Mouse (Mus musculus) hindlimb bud, embryonic 11.5 days (tissue): ENCODE measurements around the gene Lta.
"Not testable (repeated sequence)": the region's sequence is repeated elsewhere in the genome, so short reads cannot be mapped to it uniquely, and the experiment has no call there.

ENCODE experiments used
- DNase-seq: peaks from one replicate; pipeline ENCODE4 v3.0.0-alpha.2; 2012; ENCODE audit warnings: low read depth, low spot score; ENCODE audit errors: extremely low spot score

The Lta gene

DNA sequence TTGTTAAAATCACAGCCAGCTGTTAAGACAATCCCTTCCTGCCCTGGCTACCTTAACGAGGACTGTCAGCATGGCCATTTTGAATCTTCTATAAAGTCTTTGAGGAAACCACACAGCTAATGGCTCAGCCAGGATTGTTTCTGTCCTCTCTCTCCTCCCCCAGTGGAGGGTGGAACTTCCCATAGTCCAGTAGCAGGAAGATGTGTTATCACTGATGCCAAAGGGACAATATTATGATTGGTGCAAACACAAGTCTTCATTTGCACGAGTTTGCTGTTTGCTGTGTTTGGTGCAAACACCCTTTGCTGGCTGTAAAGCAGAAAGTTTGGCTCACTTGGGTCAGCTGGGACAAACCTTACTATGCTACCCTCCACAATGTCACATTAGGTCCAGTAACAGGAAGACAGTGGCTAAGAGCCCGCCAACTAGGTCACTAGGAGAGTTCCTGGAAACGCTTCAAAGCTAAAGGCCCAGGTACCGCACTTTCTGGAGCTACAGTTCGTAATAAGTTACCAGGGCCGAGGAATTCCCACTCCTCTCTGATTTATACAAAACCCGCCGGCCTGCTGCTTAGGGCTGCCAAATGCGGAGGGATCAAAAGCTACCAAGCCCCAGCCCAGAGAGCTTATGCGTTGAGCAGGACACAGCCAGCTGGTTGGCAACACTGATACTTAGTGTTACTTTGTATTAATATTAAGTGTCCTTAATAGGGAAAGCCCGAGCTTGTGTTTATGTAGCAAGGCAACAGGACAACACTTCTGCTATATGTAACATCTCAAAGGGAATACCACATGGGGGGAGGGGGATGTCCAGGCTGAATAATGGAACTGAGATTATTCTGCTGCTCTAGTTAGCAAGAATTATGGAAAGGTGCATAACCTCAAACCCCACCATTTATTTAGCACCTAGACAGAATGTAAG, 35.5 kb upstream of the Lta start:
- no peak for DNase-seq

GRCm38 (mm10) chr17:35239700-35240099, 34.5 kb upstream of the Lta start:
- DNase-seq, result no peak

DNA sequence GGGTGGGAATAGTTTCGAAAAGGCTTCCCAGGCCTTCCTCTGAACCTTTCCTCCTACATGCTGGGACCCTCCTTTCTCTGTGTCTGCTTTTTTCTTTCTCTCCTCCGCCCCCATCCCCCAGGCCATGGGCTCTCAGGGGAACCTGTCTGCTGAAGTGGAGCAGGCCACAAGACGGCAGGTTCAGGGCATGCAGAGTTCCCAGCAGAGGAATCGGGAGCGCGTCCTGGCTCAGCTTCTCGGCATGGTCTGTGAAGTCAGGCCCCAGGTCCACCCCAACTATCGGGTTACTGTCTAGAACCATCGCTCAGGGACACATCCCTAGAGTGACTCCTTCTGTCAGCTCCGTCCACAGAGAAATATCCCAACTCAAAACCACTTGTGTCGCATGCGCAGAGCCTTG, 32.4 kb upstream of the Lta start:
- no peak for DNase-seq

DNA sequence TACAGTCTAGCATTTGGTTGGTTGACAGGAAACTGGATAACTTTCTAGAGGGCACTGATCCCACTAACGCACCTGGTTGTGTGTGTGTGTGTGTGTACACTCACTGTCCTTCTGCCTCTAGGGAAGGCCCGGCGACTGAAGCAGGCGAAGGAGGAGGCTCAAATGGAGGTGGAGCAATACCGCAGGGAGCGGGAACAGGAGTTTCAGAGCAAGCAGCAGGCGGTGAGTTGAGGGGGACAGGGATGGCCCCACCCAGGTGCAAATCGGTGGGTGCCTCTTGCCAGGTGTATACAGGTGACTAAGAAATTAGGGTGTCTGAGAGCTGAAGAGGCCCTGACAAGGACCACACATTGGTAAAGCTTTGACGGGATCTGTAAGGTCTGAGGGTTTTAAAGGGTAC, 31.8 kb upstream of the Lta start:
- no peak for DNase-seq

GRCm38 (mm10) chr17:35236390-35236746, 31.2 kb upstream of the Lta start:
- DNase-seq, result peak; percentile 69

DNA sequence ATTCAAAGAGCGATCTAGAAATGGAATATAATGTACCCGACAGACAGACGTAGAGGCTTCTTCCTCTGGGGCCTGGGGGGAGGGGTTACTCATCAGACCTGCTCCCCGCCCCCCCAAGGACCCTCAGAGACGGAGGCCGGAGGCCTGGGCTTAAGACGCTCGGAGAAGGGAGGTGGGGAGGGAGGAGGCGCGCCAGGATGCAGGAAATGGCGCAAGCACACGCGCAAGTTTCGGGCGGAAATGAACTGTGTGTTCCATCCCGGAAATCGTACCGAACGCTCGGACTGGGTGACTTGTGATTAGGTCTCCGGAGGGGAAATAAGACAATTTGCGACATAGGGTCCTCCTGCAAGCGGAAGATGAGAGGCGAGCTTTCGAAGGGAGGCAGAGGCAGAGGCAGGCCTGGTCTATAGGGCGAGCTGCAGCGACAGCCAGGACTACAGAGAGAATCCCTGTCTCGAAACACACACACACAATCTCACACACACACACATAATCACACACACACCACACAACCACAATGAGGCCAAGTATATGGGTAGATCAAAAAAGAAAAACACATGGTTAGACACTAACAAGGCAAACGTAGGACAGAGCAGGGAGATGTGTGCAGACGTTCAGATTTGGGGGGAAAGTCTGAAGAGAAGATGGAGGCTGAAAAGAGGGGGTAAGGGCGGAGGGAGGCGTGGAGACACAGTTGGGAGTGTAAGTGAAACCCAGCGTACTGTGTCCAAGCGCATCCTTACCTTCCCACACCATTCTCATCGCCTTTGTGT, 30.7 kb upstream of the Lta start, which contains the start of gene Nfkbil1:
Nfkbil1 (minus strand) TSS at position 179 of the 776 bp plus-strand sequence.
- peak; percentile 77 for DNase-seq

GRCm38 (mm10) chr17:35234903-35235302, 29.8 kb upstream of the Lta start:
- no peak for DNase-seq

DNA sequence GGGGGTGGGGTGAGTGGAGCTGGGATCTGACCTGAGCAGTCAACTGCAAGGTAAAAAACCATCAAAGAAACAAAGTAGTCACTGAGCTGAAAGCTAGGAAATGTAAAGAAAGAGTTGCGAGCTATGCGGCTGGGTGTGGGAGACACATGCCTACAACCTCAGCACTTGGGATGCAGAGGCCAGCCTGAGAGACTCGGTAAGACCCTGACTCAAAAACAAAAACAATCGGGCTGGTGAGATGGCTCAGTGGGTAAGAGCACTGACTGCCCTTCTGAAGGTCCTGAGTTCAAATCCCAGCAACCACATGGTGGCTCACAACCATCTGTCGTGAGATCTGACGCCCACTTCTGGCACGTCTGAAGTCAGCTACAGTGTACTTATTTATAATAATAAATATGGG, 28.9 kb upstream of the Lta start:
- not testable (repeated sequence) for DNase-seq

- no peak for DNase-seq
Measured at GRCm38 (mm10) chr17:35233114-35233980, 28.2 kb upstream of the Lta start, which contains the start of gene Atp6v1g2. Gene Atp6v1g2 (plus strand): TSS chr17:35233660.

- no peak for DNase-seq
Measured at GRCm38 (mm10) chr17:35232659-35233058, 27.5 kb upstream of the Lta start.

GRCm38 (mm10) chr17:35232043-35232442, 26.9 kb upstream of the Lta start:
- DNase-seq, result peak; percentile 73

DNA sequence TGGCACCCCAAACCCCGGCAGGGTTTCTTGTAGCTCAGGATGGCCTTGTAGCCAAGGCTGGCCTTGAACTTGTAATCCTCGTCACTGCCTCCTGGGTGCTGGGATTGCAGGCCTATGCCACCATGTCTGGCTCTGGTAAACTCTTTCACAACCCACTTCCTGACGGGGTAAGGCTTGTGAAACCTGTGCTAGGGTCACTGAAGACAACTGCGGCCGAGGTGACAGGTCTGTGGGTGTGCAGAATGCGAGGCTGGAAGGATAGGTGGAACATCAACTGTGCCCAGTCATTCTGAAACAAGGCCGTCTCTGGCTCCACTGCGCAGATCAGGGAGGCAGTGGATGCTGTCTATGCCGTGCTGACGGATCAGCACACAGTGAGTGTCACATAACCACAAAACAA, 25.9 kb upstream of the Lta start:
- DNase-seq, result no peak

GRCm38 (mm10) chr17:35226561-35227046, 21.5 kb upstream of the Lta start:
- no peak for DNase-seq

DNA sequence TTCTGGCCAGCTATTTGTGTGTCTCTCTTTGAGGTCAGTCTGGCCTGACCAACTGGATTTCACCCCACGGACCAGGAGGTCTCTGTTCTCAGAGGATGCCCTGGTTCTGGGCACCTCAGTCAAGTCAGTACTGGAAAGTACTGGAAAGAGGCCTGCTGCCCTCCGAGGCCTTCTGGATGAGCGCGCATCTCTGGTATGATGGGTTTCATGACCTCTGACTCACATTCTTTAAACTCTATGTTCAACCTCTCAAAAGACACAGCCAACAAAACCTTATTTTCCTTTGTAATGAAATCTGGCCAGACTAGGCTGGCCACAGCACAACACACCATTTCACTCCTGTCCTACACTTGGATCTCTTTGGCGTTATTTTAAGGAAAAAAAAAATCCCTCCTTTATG, 20.3 kb upstream of the Lta start:
- DNase-seq, result no peak

DNA sequence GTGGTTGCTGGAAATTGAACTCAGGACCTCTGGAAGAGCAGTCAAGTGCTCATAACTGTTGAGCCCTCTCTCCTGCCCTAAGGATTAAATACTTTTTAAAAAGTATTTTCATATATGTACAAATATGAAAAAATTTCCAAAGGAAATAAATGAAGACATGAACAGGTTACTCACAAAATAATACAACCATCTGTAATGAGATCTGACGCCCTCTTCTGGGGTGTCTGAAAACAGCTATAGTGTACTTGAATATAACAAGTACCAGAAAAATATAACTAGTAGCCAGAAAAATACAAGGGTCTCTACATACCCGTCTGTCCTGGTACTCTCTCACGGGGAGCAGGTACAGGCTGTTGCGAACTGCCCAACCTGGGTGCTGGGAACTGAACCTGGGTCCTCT, 19.5 kb upstream of the Lta start:
- no peak for DNase-seq

DNA sequence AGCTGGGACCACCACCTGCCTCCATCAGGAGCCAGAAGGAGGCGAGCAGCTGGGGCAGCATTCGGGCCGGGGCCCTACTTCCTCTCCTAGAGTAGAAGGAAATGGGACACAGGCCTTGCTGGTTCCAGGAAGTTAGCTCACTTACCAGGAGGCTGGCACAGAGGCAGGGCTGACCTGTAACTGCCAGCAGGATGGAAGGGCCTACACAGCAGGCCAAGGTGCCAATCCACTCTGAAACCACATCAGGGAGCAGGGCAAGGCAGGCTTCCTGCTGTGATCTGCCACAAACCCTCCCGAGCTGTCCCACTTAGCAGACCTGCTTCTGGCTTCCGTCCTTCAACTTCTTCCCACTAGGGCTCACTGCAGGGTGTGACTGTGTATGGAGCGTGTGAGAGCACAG, 17.1 kb upstream of the Lta start:
- no peak for DNase-seq

DNA sequence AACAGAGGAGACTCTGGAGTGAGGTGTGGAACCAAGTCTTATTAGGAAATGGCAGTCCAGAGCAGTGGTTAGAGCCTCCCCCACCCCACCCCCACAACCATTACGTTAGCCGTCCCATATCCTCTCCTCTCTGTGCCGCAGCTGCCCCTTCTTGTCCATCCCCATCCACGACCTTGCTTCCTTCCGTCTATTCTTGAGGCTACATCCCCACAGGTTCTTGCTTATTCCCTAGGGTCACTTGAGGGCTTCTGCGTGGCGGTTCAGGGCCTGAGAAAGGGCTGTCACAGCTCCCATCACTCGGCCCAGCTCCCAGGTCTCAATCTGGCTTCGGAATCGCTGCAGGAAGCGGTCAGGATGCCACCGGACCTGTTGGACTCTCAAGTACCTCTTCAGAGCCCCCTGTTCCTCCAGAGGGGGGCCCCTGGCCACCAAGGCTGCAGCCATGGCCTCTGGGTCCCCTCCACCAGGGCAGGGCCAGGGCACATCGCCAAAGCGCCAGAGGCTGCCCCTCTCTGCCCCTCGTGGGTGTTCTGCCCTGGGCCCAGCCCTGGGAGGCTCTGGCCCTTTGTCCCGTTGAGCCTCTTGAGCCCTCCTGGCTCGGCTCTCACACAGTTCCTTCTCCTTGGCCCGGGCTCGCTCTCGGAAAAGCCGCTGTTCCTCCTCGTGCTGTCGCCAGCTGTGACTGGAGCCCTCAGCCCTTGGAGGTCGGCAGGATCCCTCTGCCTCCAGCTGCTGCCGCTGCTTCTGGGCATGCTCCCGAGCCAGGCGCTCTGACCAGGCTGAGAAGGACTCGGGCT, 15.2 kb upstream of the Lta start, which contains the start of gene Gm16181:
Gm16181 (plus strand) TSS at position 679 of the 797 bp plus-strand sequence.
- no peak for DNase-seq

DNA sequence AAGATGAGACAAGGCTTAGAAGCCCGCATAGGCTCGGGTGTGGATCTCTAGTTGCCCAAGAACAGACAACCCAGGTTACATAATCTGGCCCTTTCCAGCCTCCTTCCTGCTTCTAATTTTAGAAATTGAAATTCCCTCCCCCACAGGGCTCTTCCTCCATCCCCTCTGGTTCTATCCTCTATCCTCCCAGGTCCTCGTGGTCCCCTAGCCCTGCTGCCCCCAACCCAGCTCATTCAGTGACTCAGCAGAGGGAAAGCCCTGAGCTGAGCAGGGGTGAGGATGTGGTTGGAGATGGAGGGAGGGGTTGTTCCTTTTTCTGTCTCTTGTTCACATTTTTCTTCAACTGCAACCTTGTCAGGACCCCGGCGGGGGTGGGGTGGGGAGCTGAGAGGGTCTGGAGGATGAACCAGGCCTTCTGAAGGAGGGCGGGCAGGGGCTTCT, 14.5 kb upstream of the Lta start:
- no peak for DNase-seq

DNA sequence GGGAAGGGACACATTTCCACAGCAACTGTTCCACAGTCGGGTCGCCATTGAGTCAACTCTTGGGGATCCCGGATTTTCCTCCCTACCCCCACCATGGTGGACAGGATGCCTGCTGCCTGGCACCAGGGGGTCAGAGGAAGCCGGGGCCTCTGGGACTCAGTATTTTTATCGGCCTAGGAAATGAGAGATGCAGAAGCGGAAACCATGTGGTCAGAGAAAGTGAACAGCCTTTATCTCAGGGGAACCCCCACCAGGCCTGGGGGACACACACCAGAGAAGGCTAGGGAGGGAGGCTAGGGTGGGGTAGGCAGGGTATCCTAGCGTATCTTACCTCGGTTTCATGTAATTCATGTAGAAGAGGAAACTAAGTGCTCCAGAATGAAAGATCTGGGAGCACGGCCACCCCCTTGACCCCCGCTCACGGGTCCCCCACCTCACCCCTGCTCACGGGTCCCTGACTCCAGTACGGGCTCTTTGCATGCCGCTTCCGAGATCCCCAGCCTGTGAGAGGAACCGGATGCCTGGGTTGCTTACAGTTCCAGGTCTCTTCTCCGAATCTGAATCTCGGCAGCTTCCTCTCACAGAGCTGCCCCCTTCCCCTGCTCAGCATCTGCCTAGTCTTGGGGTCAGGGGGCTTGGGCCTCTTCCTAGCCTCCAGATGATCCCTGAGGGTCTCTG, 13.5 kb upstream of the Lta start:
- no peak for DNase-seq
